Mouse (Mus musculus): ENCODE measurements around the gene Supt3. TPM values are rescaled to one million over a fixed set of nuclear protein-coding genes. Genes with fewer than 3 reads are reported as not detected.

Supt3 gene
- polyA plus RNA-seq, 1 experiment from 2014 or later: 18.8 TPM

DNA sequence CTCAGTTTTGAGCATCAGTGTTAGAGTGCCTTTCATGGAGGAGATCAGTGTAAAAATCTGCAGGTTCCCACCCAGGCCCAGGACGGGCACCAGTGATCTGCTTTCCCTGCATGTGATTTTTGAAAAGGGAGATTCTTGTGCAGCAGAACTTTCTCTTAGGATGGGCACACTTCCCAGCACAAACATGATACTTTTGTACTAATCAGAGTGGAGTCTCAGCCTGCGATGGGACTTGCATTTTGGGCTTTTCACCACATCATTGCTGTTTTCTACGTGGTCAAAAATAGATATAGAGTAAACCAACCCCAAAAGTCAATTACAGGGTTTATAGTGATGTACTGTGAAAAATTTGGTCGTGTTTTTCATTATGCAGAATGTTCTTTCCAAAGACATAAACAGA, 65.2 kb downstream of the Supt3 start:
- Histone ChIP-seq H3K9me3 (no peaks in the 10 kb centered on the region), H3K9ac (no peak overlapping the region), H3K4me1 (no peaks in the 10 kb centered on the region), H3K36me3 (no peaks in the 10 kb centered on the region), H3K27me3 (no peaks in the 10 kb centered on the region), H3K4me3 (no peak overlapping the region), H3K27ac (no peak overlapping the region), H3K4me2 (no peak overlapping the region)
- WGBS: 39% methylated on average over 4 of the region's 4 CpGs
- no peak for ATAC-seq (ENCODE audit: insufficient number of reproducible peaks, low FRiP score, low TSS enrichment, low read depth)

DNA sequence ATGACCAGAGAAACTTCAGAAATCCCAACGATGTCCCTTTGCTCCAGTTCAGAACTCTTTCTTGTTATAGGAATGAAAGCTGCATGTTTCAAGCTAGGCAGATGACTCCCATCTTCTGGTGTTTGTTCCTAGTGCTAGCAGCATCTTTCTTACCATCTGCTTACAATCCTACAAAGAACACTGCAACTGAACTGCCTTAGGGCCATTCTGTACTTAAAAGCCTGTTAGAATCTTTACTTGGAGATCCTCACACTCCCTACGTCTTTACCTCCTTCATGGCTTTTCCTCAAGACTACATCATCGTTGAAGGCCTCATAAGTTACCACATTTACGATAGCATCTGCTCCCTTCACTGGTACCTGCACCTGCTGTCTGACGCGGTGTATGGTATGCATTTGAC, 86.2 kb downstream of the Supt3 start:
- Histone ChIP-seq H3K27ac (no peak overlapping the region), H3K4me3 (no peak overlapping the region), H3K9me3 (no peaks in the 10 kb centered on the region), H3K4me1 (0 out of 2 replicates have a peak, but pooled peaks cover 3% of the 10 kb centered on the region), H3K4me2 (no peak overlapping the region), H3K36me3 (no peaks in the 10 kb centered on the region), H3K27me3 (no peaks in the 10 kb centered on the region), H3K9ac (no peak overlapping the region)
- 84% methylated on average over 6 of the region's 6 CpGs for WGBS
- ATAC-seq (ENCODE audit: insufficient number of reproducible peaks, low FRiP score, low TSS enrichment, low read depth): no peak

DNA sequence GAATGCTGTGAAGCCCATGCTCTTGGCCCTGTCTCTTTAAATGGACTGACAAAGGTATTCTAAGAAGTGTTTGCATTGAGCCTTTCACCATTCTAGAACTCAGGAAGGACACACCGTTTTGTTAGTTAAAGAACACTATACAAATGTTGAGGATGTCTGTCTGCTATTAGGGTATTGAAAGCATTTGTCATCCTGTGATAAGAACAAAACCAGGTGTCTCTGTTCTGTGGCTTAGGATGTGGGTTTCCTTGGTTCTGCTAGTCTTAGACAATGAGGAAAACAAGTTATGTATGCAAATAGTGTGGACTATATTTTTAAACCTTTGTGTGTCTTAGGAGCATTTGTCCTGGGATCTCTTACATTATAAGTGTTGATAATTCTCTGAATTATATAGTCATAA, 116.6 kb downstream of the Supt3 start:
- Histone ChIP-seq H3K27ac (no peak overlapping the region), H3K4me1 (no peaks in the 10 kb centered on the region), H3K9me3 (no peaks in the 10 kb centered on the region), H3K9ac (no peak overlapping the region), H3K36me3 (no peaks in the 10 kb centered on the region), H3K27me3 (no peaks in the 10 kb centered on the region), H3K4me3 (no peak overlapping the region), H3K4me2 (no peak overlapping the region)
- no peak for ATAC-seq (ENCODE audit: insufficient number of reproducible peaks, low FRiP score, low TSS enrichment, low read depth)
- 66% methylated on average over 1 of the region's 1 CpGs for WGBS

DNA sequence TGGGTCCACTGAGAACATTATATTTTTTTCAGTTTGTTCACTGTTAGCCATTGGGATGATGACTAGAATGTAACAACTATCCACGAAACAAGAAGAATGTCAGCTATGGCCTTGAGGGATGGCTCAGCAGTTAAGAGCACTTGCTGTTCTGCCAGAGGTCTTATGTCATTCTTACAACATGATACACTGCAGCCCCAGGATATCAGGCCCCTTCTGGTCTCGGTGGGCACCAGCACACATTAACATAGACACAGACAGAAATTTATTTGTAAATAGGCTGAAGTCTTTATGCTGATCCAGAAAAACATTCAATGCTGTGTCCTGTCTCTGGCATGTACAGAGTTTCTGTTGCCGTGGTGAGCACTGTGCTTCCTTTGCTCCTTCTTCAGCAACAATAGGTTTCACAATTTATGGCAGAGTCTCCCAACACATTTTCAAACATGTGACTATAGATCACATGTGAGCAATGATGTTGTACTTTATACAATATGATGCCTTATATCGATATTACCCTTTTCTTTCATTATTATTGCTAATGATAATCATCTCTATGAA, 166.7 kb downstream of the Supt3 start:
- H3K9me3 ChIP-seq: no peaks in the 10 kb centered on the region
- 72% methylated on average over 4 of the region's 4 CpGs for WGBS

DNA sequence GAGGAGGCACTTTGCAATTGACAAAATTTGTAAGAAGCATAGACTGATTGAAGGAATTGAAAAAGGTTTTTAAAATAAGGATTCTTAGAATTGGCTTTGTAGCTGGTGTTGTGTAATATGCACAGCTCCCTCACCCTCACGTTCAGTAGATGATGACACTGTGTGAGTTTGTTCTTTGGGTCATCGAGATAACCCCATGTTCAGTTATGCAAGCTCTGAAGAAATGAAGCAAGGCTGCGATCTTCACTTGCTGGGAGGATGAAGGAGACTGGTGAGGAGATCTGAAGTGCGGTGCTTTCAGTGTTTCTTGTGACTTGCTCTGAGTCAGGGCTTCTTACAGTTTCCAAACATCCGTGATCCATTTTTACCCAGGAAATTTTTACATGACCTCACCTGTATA, 168.4 kb downstream of the Supt3 start:
- 84% methylated on average over 5 of the region's 5 CpGs for WGBS
- Histone ChIP-seq H3K4me2 (no peak overlapping the region), H3K9me3 (no peaks in the 10 kb centered on the region), H3K4me3 (no peak overlapping the region), H3K36me3 (no peaks in the 10 kb centered on the region), H3K4me1 (no peaks in the 10 kb centered on the region), H3K9ac (no peak overlapping the region), H3K27ac (no peak overlapping the region), H3K27me3 (no peaks in the 10 kb centered on the region)
- ATAC-seq (ENCODE audit: insufficient number of reproducible peaks, low FRiP score, low TSS enrichment, low read depth): no peak

More for the DNA sequence above, 166.7 kb downstream of the Supt3 start:
- Histone ChIP-seq H3K4me2 (no peak overlapping the region), H3K36me3 (no peaks in the 10 kb centered on the region), H3K27ac (no peak overlapping the region), H3K9ac (no peak overlapping the region), H3K4me3 (no peak overlapping the region), H3K4me1 (no peaks in the 10 kb centered on the region), H3K27me3 (no peaks in the 10 kb centered on the region)
- no peak for ATAC-seq (ENCODE audit: insufficient number of reproducible peaks, low FRiP score, low TSS enrichment, low read depth)

DNA sequence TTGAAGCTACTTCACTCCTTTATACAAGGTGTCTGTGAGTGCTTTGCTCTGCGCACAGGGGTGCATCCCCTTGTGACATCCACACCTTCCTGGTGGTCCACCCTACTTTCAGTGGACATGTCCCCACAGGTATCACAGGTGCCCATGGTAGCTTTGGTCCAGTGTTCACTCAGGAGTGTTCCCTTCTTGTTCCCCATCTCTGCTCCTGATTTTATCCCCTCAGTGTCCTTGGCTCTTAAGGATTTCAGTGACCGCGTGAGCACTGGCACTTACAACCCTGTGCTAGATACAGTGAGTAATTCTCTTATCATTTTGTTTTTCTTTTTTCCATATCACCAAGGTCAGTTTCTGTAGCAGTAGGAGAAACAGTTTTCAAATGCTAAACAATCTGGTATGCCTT, 171.4 kb downstream of the Supt3 start:
- Histone ChIP-seq H3K4me2 (no peak overlapping the region), H3K4me1 (no peaks in the 10 kb centered on the region), H3K4me3 (no peak overlapping the region), H3K27ac (no peak overlapping the region), H3K27me3 (no peaks in the 10 kb centered on the region), H3K9me3 (no peaks in the 10 kb centered on the region), H3K9ac (no peak overlapping the region), H3K36me3 (no peaks in the 10 kb centered on the region)
- WGBS: 97% methylated on average over 3 of the region's 3 CpGs
- no peak for ATAC-seq (ENCODE audit: insufficient number of reproducible peaks, low FRiP score, low TSS enrichment, low read depth)

DNA sequence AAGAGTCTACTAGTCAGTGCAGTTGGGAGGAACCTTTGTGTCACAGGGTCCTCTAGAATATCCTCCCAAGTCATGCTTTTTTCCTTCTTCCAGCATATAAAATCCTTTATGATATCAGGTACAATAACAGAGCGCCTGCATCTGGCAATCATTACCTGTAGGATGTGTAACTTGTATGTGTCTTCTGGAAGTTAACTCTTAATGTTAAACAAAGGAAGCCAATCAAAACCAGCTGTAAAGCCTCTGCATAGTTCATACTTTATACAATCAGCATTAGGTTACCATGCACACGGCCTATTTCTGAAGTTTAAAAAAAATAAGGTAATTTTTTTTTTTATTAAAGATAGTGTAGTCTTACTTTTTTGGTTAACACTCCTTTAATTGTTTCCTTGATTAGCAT, 179.7 kb downstream of the Supt3 start:
- Histone ChIP-seq H3K4me3 (no peak overlapping the region), H3K27ac (no peak overlapping the region), H3K9ac (no peak overlapping the region), H3K9me3 (no peaks in the 10 kb centered on the region), H3K4me2 (no peak overlapping the region), H3K27me3 (no peaks in the 10 kb centered on the region), H3K4me1 (no peaks in the 10 kb centered on the region), H3K36me3 (no peaks in the 10 kb centered on the region)
- ATAC-seq (ENCODE audit: insufficient number of reproducible peaks, low FRiP score, low TSS enrichment, low read depth): no peak
- WGBS: 42% methylated on average over 2 of the region's 2 CpGs

DNA sequence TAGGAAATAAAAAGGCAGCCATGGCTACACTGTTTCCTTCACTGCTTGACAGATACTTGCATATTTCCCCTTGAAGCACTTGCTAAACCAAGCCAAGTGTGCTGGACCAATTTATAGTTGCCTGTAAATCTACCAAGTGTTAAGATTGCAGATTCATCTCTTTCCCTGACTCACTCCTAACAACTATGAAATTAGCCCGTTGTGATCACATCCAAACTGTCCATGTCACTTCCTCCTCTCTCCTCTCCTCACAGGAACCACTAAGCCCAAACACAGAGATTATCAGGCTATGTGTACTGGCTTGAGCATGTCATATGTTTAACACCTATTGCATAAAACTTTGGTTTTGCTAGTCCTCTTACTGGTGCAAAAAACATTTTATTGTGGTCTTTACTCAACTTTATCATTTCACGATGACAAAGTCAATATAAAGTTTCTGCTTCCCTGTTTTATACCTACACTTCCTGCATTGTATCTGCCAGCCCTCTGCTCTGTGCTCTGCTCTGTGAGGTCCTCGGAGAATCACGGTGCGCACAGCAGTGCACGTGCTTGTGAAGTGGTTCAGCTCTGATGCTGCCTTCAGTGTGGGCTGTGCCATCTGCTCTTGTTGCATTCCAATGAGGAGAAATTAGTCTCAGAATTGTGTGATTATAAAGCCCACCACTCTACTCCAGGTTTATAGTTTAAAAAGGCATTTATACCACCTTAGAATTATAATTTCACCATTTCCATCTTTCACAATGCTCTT, 186.3 kb downstream of the Supt3 start:
- Histone ChIP-seq H3K9me3 (no peaks in the 10 kb centered on the region), H3K27ac (no peak overlapping the region), H3K4me2 (no peak overlapping the region), H3K36me3 (no peaks in the 10 kb centered on the region), H3K4me1 (no peaks in the 10 kb centered on the region), H3K4me3 (no peak overlapping the region), H3K27me3 (no peaks in the 10 kb centered on the region), H3K9ac (no peak overlapping the region)
- 71% methylated on average over 6 of the region's 6 CpGs for WGBS
- ATAC-seq (ENCODE audit: insufficient number of reproducible peaks, low FRiP score, low TSS enrichment, low read depth): no peak

DNA sequence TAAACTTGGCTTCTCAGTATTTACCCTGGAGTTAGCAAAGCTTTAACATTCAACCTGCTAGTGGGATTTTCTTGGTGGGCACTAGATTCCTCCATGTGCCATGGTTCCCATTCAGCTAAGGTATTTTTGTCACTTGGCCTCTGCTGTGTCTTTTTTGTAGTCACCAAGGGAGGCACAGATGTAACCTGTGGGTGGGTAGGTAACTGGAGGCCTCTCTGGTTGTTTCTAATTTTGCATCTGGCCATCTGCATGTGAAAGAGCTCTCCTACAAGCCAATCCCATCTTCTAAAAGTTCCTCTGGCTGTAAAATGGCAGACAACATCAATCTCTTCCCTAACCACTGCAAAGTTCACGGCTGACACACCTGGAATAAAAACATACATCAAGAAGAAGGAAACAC, 190.2 kb downstream of the Supt3 start:
- H3K27me3 ChIP-seq: no peaks in the 10 kb centered on the region
- H3K9ac ChIP-seq: no peak overlapping the region
- H3K36me3 ChIP-seq: no peaks in the 10 kb centered on the region
- H3K4me3 ChIP-seq: no peak overlapping the region
- H3K4me1 ChIP-seq: no peaks in the 10 kb centered on the region
- no peaks in the 10 kb centered on the region for H3K9me3 ChIP-seq
- 72% methylated on average over 1 of the region's 1 CpGs for WGBS
- H3K4me2 ChIP-seq: no peak overlapping the region
- no peak overlapping the region for H3K27ac ChIP-seq
- ATAC-seq (ENCODE audit: insufficient number of reproducible peaks, low FRiP score, low TSS enrichment, low read depth): no peak

DNA sequence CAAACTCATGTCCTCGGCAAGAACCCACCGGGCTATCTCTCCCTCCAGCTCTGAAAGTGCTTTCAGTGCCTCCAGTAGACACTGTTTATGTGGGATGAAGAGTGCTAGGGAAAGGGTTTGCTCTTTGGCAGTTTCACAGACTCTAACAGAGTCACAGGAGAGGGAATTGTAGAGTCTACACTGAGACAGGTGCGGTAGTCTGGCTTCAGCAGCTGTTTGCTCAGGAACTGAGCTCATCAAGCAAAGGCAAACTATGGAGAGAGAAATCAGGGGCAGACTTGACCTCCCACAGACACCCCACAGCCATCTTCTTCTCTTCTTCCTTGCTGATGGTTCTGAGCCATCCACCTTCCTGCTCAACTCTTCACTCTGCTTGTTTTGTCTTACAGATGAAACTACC, 193.3 kb downstream of the Supt3 start:
- Histone ChIP-seq H3K27ac (no peak overlapping the region), H3K36me3 (no peaks in the 10 kb centered on the region), H3K4me3 (no peak overlapping the region), H3K4me1 (no peaks in the 10 kb centered on the region), H3K9me3 (no peaks in the 10 kb centered on the region), H3K27me3 (no peaks in the 10 kb centered on the region), H3K4me2 (no peak overlapping the region), H3K9ac (no peak overlapping the region)
- WGBS: 89% methylated on average over 3 of the region's 3 CpGs
- ATAC-seq (ENCODE audit: insufficient number of reproducible peaks, low FRiP score, low TSS enrichment, low read depth): no peak

DNA sequence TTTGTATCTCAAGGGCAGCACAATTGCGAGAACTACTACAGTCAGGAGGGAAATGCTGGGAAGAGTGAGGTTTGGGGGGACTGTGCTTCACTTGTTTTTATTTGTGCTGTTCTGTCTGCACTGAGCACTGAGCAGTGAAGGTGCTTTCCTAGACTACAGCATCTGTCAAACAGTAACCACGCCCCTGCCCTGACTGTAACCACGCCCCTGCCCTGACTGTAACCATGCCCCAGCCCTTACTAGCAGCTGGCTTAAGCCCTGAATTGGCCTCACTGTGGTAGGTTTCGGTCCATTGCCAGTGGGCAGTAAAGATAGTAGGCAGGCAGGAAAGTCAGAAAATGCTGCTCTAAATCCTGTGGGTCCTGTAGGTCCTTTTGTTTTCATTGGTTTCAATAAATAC, 196.5 kb downstream of the Supt3 start:
- Histone ChIP-seq H3K4me3 (no peak overlapping the region), H3K4me1 (no peaks in the 10 kb centered on the region), H3K27ac (no peak overlapping the region), H3K4me2 (no peak overlapping the region), H3K9ac (no peak overlapping the region), H3K36me3 (no peaks in the 10 kb centered on the region), H3K9me3 (no peaks in the 10 kb centered on the region), H3K27me3 (no peaks in the 10 kb centered on the region)
- 50% methylated on average over 4 of the region's 4 CpGs for WGBS
- no peak for ATAC-seq (ENCODE audit: insufficient number of reproducible peaks, low FRiP score, low TSS enrichment, low read depth)

DNA sequence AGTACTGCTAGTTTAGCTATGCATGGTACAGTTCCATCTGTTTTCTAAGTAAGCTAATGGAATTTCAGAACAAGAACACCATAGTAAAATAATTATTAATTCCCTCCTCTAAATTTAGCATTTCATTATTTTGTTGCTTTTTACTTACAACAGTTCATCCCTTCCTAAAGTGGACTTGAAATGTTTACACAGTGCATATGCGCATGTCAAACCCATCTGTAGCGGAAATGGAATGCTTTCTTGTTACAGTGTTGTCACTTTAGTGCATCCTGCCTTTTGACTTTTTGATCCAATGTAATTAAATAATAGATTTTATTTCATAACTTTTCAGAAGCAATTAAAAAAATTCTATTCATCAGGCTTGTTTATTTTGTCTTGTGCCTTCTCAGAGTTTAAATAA, 200.7 kb downstream of the Supt3 start:
- no peak for ATAC-seq (ENCODE audit: insufficient number of reproducible peaks, low FRiP score, low TSS enrichment, low read depth)

More for the DNA sequence above, 200.7 kb downstream of the Supt3 start:
- Histone ChIP-seq H3K27me3 (no peaks in the 10 kb centered on the region), H3K9me3 (no peaks in the 10 kb centered on the region), H3K36me3 (no peaks in the 10 kb centered on the region), H3K27ac (no peak overlapping the region), H3K4me3 (no peak overlapping the region), H3K9ac (no peak overlapping the region), H3K4me1 (no peaks in the 10 kb centered on the region), H3K4me2 (no peak overlapping the region)
- WGBS: 86% methylated on average over 2 of the region's 2 CpGs

Measured in limb, embryonic 15.5 days (tissue).